Mouse (Mus musculus) heart, embryonic 11.5 days (tissue): Measurements from ENCODE around the gene Olfr148. TPM values are rescaled to one million over a fixed set of nuclear protein-coding genes. Genes with fewer than 3 reads are reported as not detected.
A peak's percentile ranks its signal among the peaks of the same experiment; 100 is the strongest.

Experiments used
- ATAC-seq: fragments of 200-750 bp; cut with Nextera tagmentation; replicated peaks from 2 replicates; pipeline ENCODE4 v1.8.0; 2017; ENCODE audit warnings: moderate library complexity; ENCODE audit not compliant: insufficient number of reproducible peaks, low FRiP score, low TSS enrichment
- H3K27ac ChIP-seq: fragments of 300-500 bp; sonication (generic); 2 replicates; pipeline ENCODE4 v1.5.1; 2014; ENCODE audit warnings: mild to moderate bottlenecking, low read depth, low read length
- H3K27me3 ChIP-seq: fragments of 300-500 bp; sonication (generic); 2 replicates; pipeline ENCODE4 v1.6.1; 2014; ENCODE audit warnings: mild to moderate bottlenecking, low read length, mixed read lengths; ENCODE audit not compliant: control insufficient read depth, insufficient read depth
- H3K36me3 ChIP-seq: fragments of 300-500 bp; sonication (generic); 2 replicates; pipeline ENCODE4 v1.6.1; 2014; ENCODE audit warnings: mild to moderate bottlenecking, low read length, moderate library complexity, mixed read lengths; ENCODE audit not compliant: control insufficient read depth, insufficient read depth
- H3K4me1 ChIP-seq: fragments of 300-500 bp; sonication (generic); 2 replicates; pipeline ENCODE4 v1.6.1; 2014; ENCODE audit warnings: low read length; ENCODE audit not compliant: control insufficient read depth, insufficient read depth
- H3K4me2 ChIP-seq: fragments of 300-500 bp; sonication (generic); 2 replicates; pipeline ENCODE4 v1.6.1; 2014; ENCODE audit warnings: mild to moderate bottlenecking, moderate library complexity
- H3K4me3 ChIP-seq: fragments of 300-500 bp; sonication (generic); 2 replicates; pipeline ENCODE4 v1.5.1; 2014; ENCODE audit warnings: low read depth, low read length
- H3K9ac ChIP-seq: fragments of 300-500 bp; sonication (generic); 2 replicates; pipeline ENCODE4 v1.6.1; 2014; ENCODE audit warnings: mild to moderate bottlenecking, low read depth, low read length, moderate library complexity
- H3K9me3 ChIP-seq: fragments of 300-500 bp; sonication (generic); replicated peaks from 2 replicates; pipeline ENCODE4 v1.6.1; 2016; ENCODE audit warnings: low read length; ENCODE audit not compliant: control insufficient read depth
- WGBS: fragments of 180-500 bp; shearing (Covaris S2); extraction: QIAGEN DNeasy Blood & Tissue Kit; methylation state at CpG from one replicate; pipeline ENCODE4 v1.1.7; 2014; ENCODE audit not compliant: insufficient replicate concordance; 5-methylcytosine and 5-hydroxymethylcytosine counted together
- polyA plus RNA-seq: library from polyadenylated mRNA; unstranded; fragments of >200 nt; fragmentation: Nextera tagmentation; extraction: Ambion mirVana; gene quantifications from 2 replicates; pipeline ENCODE4 v1.2.1, GENCODE M21; 2014

Gene Olfr148
- polyA plus RNA-seq = not detected in 2 replicates

- no peak for ATAC-seq
- no peaks in the 10 kb centered on the region for H3K9me3 ChIP-seq
- no peaks in the 10 kb centered on the region for H3K4me1 ChIP-seq
- H3K36me3 ChIP-seq = no peaks in the 10 kb centered on the region
- no peak within 1 kb of the TSS for H3K4me3 ChIP-seq
- no peaks in the 10 kb centered on the region for H3K27me3 ChIP-seq
- WGBS = 73% methylated on average over 3 of the region's 3 CpGs
- no peak within 1 kb of the TSS for H3K4me2 ChIP-seq
- H3K9ac ChIP-seq = no peak within 1 kb of the TSS
- H3K27ac ChIP-seq = no peak within 1 kb of the TSS
Observed at GRCm38 (mm10) chr9:39610355-39610754, at the start of gene Olfr148. Gene Olfr148, plus strand, starts transcription at chr9:39610655.

GRCm38 (mm10) chr9:39575469-39575868 lies 35.0 kb upstream of the Olfr148 start, which contains the start of gene Olfr959:
Gene Olfr959, minus strand, starts transcription at chr9:39575569.
- no peak within 1 kb of the TSS for H3K4me3 ChIP-seq
- no peak within 1 kb of the TSS for H3K9ac ChIP-seq
- no peak for ATAC-seq
- H3K4me1 ChIP-seq = no peaks in the 10 kb centered on the region
- no peak within 1 kb of the TSS for H3K27ac ChIP-seq
- WGBS = 79% methylated on average over 3 of the region's 3 CpGs
- no peaks in the 10 kb centered on the region for H3K36me3 ChIP-seq
- no peak within 1 kb of the TSS for H3K4me2 ChIP-seq
- no peaks in the 10 kb centered on the region for H3K27me3 ChIP-seq
- H3K9me3 ChIP-seq = no peaks in the 10 kb centered on the region

- H3K4me3 ChIP-seq = no peak overlapping the region
- H3K36me3 ChIP-seq = no peaks in the 10 kb centered on the region
- H3K27ac ChIP-seq = no peak overlapping the region
- no peaks in the 10 kb centered on the region for H3K27me3 ChIP-seq
- H3K4me1 ChIP-seq = no peaks in the 10 kb centered on the region
- H3K9me3 ChIP-seq = no peaks in the 10 kb centered on the region
- no peak overlapping the region for H3K4me2 ChIP-seq
- ATAC-seq = no peak
- no peak overlapping the region for H3K9ac ChIP-seq
- 63% methylated on average over 5 of the region's 5 CpGs for WGBS
Observed at GRCm38 (mm10) chr9:39577050-39577449, 33.4 kb upstream of the Olfr148 start.

GRCm38 (mm10) chr9:39602536-39603332 lies 7.7 kb upstream of the Olfr148 start:
- Histone ChIP-seq H3K27ac (no peak overlapping the region), H3K36me3 (no peaks in the 10 kb centered on the region), H3K4me2 (peak overlapping the region; percentile 73), H3K9ac (peak overlapping the region; percentile 48), H3K27me3 (no peaks in the 10 kb centered on the region), H3K9me3 (no peaks in the 10 kb centered on the region), H3K4me3 (peak overlapping the region; percentile 51), H3K4me1 (no peaks in the 10 kb centered on the region)
- under 1% methylated on average over 19 of the region's 19 CpGs for WGBS
- peak; percentile 65; the same call in 1 of the 2 replicates for ATAC-seq

GRCm38 (mm10) chr9:39603333-39603845 lies 7.1 kb upstream of the Olfr148 start:
- Histone ChIP-seq H3K27me3 (no peaks in the 10 kb centered on the region), H3K9me3 (no peaks in the 10 kb centered on the region), H3K4me2 (peak overlapping the region; percentile 73), H3K36me3 (no peaks in the 10 kb centered on the region), H3K4me3 (peak overlapping the region; percentile 51), H3K27ac (no peak overlapping the region), H3K9ac (peak overlapping the region; percentile 48; the same call in 1 of the 2 replicates), H3K4me1 (no peaks in the 10 kb centered on the region)
- under 1% methylated on average over 9 of the region's 9 CpGs for WGBS
- peak; percentile 69; the same call in 1 of the 2 replicates for ATAC-seq

GRCm38 (mm10) chr9:39603999-39604453 lies 6.4 kb upstream of the Olfr148 start, which contains the start of gene AW551984:
Gene AW551984, minus strand, starts transcription at chr9:39604403.
- H3K27ac ChIP-seq = no peak within 1 kb of the TSS
- peak within 1 kb of the TSS; percentile 73 for H3K4me2 ChIP-seq
- H3K27me3 ChIP-seq = no peaks in the 10 kb centered on the region
- 0% methylated on average over 8 of the region's 8 CpGs for WGBS
- H3K4me1 ChIP-seq = no peaks in the 10 kb centered on the region
- H3K36me3 ChIP-seq = no peaks in the 10 kb centered on the region
- no peaks in the 10 kb centered on the region for H3K9me3 ChIP-seq
- peak within 1 kb of the TSS; percentile 49; the same call in 1 of the 2 replicates for H3K9ac ChIP-seq
- H3K4me3 ChIP-seq = peak within 1 kb of the TSS; percentile 51
- ATAC-seq = peak; percentile 56; the same call in 1 of the 2 replicates

- no peak overlapping the region for H3K27ac ChIP-seq
- no peaks in the 10 kb centered on the region for H3K27me3 ChIP-seq
- ATAC-seq = no peak
- no peaks in the 10 kb centered on the region for H3K4me1 ChIP-seq
- H3K36me3 ChIP-seq = no peaks in the 10 kb centered on the region
- no peak overlapping the region for H3K4me3 ChIP-seq
- H3K4me2 ChIP-seq = no peak overlapping the region
- no peaks in the 10 kb centered on the region for H3K9me3 ChIP-seq
- H3K9ac ChIP-seq = no peak overlapping the region
Observed at GRCm38 (mm10) chr9:39608497-39608896, 2.0 kb upstream of the Olfr148 start.

- Histone ChIP-seq H3K27me3 (no peaks in the 10 kb centered on the region), H3K4me3 (no peak overlapping the region), H3K4me1 (no peaks in the 10 kb centered on the region), H3K27ac (no peak overlapping the region), H3K36me3 (no peaks in the 10 kb centered on the region), H3K9me3 (no peaks in the 10 kb centered on the region), H3K4me2 (no peak overlapping the region), H3K9ac (no peak overlapping the region)
- ATAC-seq = no peak
- WGBS = 45% methylated on average over 1 of the region's 1 CpGs
Observed at GRCm38 (mm10) chr9:39611953-39612352, 1.5 kb downstream of the Olfr148 start.
